Mouse (Mus musculus) hindbrain, embryonic 12.5 days (tissue): ENCODE results near the gene Abi3bp. TPM values are rescaled to one million over a fixed set of nuclear protein-coding genes. Genes with fewer than 3 reads are reported as not detected.

ENCODE experiments used
- ATAC-seq: fragments of 200-750 bp; cut with Nextera tagmentation; 2 replicates; pipeline ENCODE4 v1.8.0; 2017; ENCODE audit warnings: moderate TSS enrichment; ENCODE audit not compliant: low FRiP score
- H3K27ac ChIP-seq: fragments of 300-500 bp; sonication (generic); 2 replicates; pipeline ENCODE4 v1.5.1; 2016; ENCODE audit warnings: mild to moderate bottlenecking
- H3K27me3 ChIP-seq: fragments of 300-500 bp; sonication (generic); 2 replicates; pipeline ENCODE4 v1.6.1; 2016; ENCODE audit warnings: mild to moderate bottlenecking
- H3K36me3 ChIP-seq: fragments of 300-500 bp; sonication (generic); 2 replicates; pipeline ENCODE4 v1.6.1; 2016; ENCODE audit warnings: mild to moderate bottlenecking
- H3K4me1 ChIP-seq: fragments of 300-500 bp; sonication (generic); 2 replicates; pipeline ENCODE4 v1.6.1; 2016
- H3K4me2 ChIP-seq: fragments of 300-500 bp; sonication (generic); replicated peaks from 2 replicates; pipeline ENCODE4 v1.6.1; 2016; ENCODE audit warnings: mild to moderate bottlenecking
- H3K4me3 ChIP-seq: fragments of 300-500 bp; sonication (generic); 2 replicates; pipeline ENCODE4 v1.5.1; 2016; ENCODE audit warnings: mild to moderate bottlenecking
- H3K9ac ChIP-seq: fragments of 300-500 bp; sonication (generic); 2 replicates; pipeline ENCODE4 v1.6.1; 2016; ENCODE audit warnings: mild to moderate bottlenecking, moderate library complexity
- H3K9me3 ChIP-seq: fragments of 300-500 bp; sonication (generic); replicated peaks from 2 replicates; pipeline ENCODE4 v1.6.1; 2016; ENCODE audit warnings: mild to moderate bottlenecking
- WGBS: fragments of 180-500 bp; shearing (Covaris S2); methylation state at CpG from one replicate; pipeline ENCODE4 v1.1.7; 2016; 5-methylcytosine and 5-hydroxymethylcytosine counted together
- polyA plus RNA-seq: library from polyadenylated mRNA; unstranded; fragments of >200 nt; fragmentation: Nextera tagmentation; extraction: Ambion mirVana; gene quantifications from 2 replicates; pipeline ENCODE4 v1.2.1, GENCODE M21; 2016

Gene Abi3bp
- polyA plus RNA-seq, 1 experiment from 2014 or later: 1.2 TPM

DNA sequence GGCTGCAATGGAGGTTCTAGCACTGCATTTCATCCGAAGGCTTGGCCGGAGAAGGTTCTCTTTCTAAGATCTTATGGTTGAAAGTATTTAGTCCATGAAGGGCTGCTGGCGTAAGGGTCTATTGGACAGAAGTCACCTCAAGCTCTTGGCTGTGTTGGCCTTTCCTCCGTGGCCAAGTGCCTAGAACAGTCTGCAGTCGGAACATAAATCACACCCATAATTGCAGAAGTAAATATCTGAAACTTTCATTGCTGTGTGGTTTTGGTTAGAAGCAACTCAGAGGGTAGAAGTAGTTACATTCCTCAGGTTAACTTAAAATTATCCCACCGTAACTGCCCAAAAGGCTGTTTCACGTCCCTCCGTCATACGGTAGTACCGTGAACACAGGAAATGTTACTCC lies 5.8 kb downstream of the Abi3bp start:
- H3K27me3 ChIP-seq: no peaks in the 10 kb centered on the region
- no peak overlapping the region for H3K4me3 ChIP-seq
- H3K9me3 ChIP-seq: no peaks in the 10 kb centered on the region
- ATAC-seq: no peak
- H3K27ac ChIP-seq: no peak overlapping the region
- no peaks in the 10 kb centered on the region for H3K4me1 ChIP-seq
- H3K4me2 ChIP-seq: no peak overlapping the region
- H3K9ac ChIP-seq: no peak overlapping the region
- no peaks in the 10 kb centered on the region for H3K36me3 ChIP-seq
- 94% methylated on average over 10 of the region's 10 CpGs for WGBS

DNA sequence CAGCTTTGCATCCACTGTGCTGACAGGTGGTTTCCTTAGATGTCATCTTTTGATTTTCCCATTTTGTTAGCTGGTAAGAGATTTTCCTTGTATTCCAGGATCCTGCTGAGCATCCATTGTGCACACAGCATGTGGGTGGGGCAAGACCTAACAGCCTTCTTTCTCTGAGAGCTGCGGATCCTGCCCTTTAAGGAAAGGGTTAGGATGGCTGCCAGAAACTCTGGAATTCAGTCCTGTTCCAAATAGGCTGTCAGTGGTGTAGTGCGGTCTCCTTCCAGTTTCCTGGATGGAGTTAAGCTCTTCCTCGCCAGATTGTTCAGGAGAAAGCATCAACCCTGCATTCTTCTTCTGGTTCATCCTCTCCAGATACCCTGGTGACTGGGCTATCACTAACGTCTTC lies 8.8 kb downstream of the Abi3bp start:
- H3K36me3 ChIP-seq: no peaks in the 10 kb centered on the region
- H3K9ac ChIP-seq: no peak overlapping the region
- no peaks in the 10 kb centered on the region for H3K9me3 ChIP-seq
- WGBS: 32% methylated on average over 4 of the region's 4 CpGs
- no peaks in the 10 kb centered on the region for H3K27me3 ChIP-seq
- no peak for ATAC-seq
- no peaks in the 10 kb centered on the region for H3K4me1 ChIP-seq
- H3K4me2 ChIP-seq: no peak overlapping the region
- no peak overlapping the region for H3K4me3 ChIP-seq
- H3K27ac ChIP-seq: no peak overlapping the region

DNA sequence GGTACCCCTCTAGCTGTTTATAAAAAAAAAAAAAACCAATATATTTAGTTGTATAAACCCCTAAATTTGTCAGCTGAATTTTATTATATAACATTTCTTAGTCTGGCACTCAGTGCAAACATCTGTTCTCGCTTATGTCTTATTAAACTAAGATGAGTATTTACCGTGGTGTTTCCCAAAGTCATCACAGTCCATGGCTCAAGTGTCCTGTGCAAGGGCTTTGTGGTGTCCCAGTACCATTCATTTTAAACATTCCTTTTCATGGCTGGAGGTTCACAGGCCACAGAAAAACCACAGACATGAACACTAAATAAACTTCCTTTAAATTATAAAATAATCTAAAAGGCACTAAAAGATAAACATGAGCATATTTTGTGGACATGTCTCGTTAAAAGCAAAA lies 13.2 kb downstream of the Abi3bp start:
- 78% methylated on average over 3 of the region's 3 CpGs for WGBS
- Histone ChIP-seq H3K27ac (no peak overlapping the region), H3K27me3 (no peaks in the 10 kb centered on the region), H3K4me1 (no peaks in the 10 kb centered on the region), H3K9me3 (no peaks in the 10 kb centered on the region), H3K4me3 (no peak overlapping the region), H3K9ac (no peak overlapping the region), H3K36me3 (no peaks in the 10 kb centered on the region), H3K4me2 (no peak overlapping the region)
- ATAC-seq: no peak

DNA sequence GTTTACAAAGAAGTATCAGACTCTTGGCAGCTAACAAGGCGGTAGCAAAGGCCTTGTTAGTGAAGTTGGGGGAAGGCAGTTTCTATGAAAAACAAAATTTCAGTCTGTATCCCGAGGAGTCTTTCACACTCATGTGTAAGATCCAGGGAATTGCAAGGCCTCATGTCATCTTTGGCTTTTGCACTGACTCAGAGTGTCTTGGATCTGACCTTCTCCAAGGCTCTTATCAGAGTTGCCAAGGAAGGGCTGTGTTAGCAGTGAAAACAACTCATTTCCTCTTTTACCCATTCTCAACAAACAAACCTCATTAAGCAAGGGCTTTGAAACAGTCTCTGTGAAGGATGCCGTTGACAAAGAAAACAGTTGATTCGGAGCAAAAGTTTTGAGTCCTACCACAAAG lies 17.6 kb downstream of the Abi3bp start:
- H3K9ac ChIP-seq: no peak overlapping the region
- 74% methylated on average over 4 of the region's 4 CpGs for WGBS

DNA sequence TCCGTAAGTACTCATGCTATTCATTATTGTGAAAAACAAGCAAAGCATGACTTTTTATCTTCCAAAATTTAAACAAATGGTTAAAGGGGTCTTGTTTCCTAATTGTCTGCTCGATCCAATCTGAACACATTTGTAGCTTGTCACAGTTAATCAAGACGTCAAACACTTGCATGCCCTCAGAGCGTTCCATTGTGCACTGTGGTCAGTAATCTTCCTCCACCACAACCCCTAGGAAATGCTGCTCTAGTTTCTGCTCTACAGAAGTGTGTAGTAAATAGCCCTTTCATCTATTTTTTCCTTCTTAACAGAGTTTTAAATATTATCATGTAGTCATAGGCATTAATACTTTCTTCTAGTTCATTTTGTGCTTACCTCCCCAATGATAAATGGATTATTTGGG lies 19.1 kb downstream of the Abi3bp start:
- no peaks in the 10 kb centered on the region for H3K36me3 ChIP-seq
- no peak overlapping the region for H3K4me2 ChIP-seq
- no peak overlapping the region for H3K27ac ChIP-seq
- no peak for ATAC-seq
- H3K27me3 ChIP-seq: no peaks in the 10 kb centered on the region
- H3K4me1 ChIP-seq: no peaks in the 10 kb centered on the region
- 59% methylated on average over 4 of the region's 4 CpGs for WGBS
- no peak overlapping the region for H3K4me3 ChIP-seq
- no peak overlapping the region for H3K9ac ChIP-seq
- H3K9me3 ChIP-seq: no peaks in the 10 kb centered on the region

More for the DNA sequence above, 17.6 kb downstream of the Abi3bp start:
- ATAC-seq: no peak
- H3K9me3 ChIP-seq: no peaks in the 10 kb centered on the region
- no peaks in the 10 kb centered on the region for H3K4me1 ChIP-seq
- no peak overlapping the region for H3K4me2 ChIP-seq
- H3K27ac ChIP-seq: no peak overlapping the region
- no peaks in the 10 kb centered on the region for H3K36me3 ChIP-seq
- no peak overlapping the region for H3K4me3 ChIP-seq
- H3K27me3 ChIP-seq: no peaks in the 10 kb centered on the region

DNA sequence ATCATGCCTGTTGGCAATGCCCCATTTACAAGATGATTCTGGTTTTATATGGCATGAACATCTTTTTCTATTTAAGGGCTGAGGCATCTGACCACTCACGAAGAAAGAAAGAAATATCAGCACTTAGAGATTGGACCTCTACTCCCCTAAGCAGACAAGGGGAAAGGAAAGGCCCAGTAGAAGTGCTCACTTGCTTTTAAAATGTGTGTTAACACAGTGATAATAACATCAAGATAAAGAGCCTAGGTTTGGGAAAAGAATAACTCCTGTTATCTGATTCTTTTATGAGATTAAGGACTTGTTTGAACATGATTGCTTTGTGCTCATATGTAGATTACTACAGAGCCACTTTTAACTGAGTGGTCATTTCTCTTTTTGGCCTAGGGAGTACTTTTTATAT lies 21.0 kb downstream of the Abi3bp start:
- Histone ChIP-seq H3K27ac (no peak overlapping the region), H3K4me3 (no peak overlapping the region), H3K9ac (no peak overlapping the region), H3K4me1 (no peaks in the 10 kb centered on the region), H3K27me3 (no peaks in the 10 kb centered on the region), H3K36me3 (no peaks in the 10 kb centered on the region), H3K4me2 (no peak overlapping the region), H3K9me3 (no peaks in the 10 kb centered on the region)
- 54% methylated on average over 1 of the region's 1 CpGs for WGBS
- no peak for ATAC-seq

DNA sequence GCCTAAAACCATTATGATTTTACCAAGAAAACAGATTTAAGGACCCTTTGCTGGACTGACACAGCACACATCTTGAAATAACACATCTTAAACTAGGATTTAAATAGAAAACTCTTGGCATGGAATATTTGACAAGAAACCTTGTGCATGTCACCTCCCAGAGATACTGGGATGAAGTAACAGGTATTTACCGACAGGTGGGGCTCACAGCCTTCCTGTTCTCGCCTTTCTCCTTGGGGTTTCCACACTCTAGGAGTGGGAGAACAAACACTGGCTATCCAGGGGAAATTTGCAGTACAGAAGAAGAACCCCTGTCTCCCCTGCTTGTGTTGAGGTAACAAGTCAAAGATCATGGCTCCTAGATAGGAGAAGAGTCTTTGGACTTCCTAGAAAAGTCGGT lies 22.8 kb downstream of the Abi3bp start:
- Histone ChIP-seq H3K4me1 (no peaks in the 10 kb centered on the region), H3K9ac (no peak overlapping the region), H3K36me3 (no peaks in the 10 kb centered on the region), H3K27ac (no peak overlapping the region), H3K4me2 (no peak overlapping the region), H3K9me3 (no peaks in the 10 kb centered on the region), H3K27me3 (no peaks in the 10 kb centered on the region), H3K4me3 (no peak overlapping the region)
- no peak for ATAC-seq
- WGBS: 49% methylated on average over 3 of the region's 3 CpGs

DNA sequence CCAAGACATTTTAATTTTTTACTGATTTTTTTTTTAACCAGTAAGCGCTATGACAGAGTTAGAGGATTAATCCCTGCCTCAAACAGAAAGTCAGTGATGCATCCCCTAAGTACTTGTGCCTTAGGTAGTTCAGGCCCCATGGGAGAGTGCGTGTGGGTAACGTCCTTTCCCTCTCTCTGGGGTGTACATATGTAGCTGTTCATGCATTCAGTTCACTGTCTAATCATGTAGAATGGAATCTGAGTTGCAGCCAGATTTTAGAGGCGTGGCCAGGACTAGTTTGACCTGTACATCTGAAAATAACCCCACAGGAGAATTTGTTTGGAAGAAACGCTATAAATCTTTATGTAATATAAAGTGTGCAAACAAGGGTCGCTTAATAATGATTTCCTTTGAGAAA lies 23.4 kb downstream of the Abi3bp start:
- no peak overlapping the region for H3K4me2 ChIP-seq
- no peak overlapping the region for H3K9ac ChIP-seq
- no peak for ATAC-seq
- no peaks in the 10 kb centered on the region for H3K4me1 ChIP-seq
- H3K27ac ChIP-seq: no peak overlapping the region
- 79% methylated on average over 6 of the region's 6 CpGs for WGBS
- no peaks in the 10 kb centered on the region for H3K9me3 ChIP-seq
- no peaks in the 10 kb centered on the region for H3K36me3 ChIP-seq
- H3K27me3 ChIP-seq: no peaks in the 10 kb centered on the region
- no peak overlapping the region for H3K4me3 ChIP-seq

DNA sequence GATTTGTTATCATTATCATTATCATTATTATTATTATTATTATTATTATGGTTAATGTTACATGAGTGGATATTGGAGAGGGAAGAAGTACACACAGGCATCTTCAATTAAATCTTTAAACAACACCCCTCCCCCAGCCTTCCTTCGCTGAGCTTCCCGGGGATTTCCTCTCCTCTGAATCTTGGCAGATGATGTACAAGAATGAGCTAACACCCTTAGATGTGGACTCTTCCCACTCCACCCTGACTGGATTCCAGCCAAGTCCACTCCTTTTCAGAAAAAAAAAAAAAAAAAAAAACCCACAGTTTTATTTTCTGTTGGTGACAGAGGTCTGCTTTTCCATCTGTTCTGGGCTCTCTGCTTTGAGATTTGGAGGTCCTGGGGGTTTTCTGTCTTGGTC lies 23.8 kb downstream of the Abi3bp start:
- Histone ChIP-seq H3K9ac (no peak overlapping the region), H3K9me3 (no peaks in the 10 kb centered on the region), H3K27me3 (no peaks in the 10 kb centered on the region), H3K4me1 (no peaks in the 10 kb centered on the region), H3K4me3 (no peak overlapping the region), H3K27ac (no peak overlapping the region), H3K36me3 (no peaks in the 10 kb centered on the region), H3K4me2 (no peak overlapping the region)
- WGBS: 63% methylated on average over 2 of the region's 2 CpGs
- no peak for ATAC-seq

DNA sequence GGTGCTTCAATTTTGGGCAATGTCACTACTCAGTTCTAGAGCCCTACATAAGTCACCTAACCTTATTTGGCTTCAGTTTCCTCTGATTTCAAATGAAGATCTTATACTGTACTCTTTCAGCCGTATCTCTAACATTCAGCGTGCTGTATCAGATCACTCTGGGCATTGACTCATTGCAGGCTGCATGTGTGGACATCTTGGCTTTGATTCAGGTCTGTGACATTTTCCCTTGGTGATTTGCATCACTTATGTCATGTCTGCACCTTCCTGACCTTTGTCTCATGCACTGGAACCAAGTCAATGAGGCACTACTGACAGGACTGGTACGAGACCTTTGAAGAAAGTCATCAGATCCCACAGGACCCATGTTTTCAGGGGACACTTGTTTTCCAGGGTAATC lies 24.5 kb downstream of the Abi3bp start:
- Histone ChIP-seq H3K27ac (no peak overlapping the region), H3K27me3 (no peaks in the 10 kb centered on the region), H3K4me1 (no peaks in the 10 kb centered on the region), H3K9ac (no peak overlapping the region), H3K4me2 (no peak overlapping the region), H3K4me3 (no peak overlapping the region), H3K36me3 (no peaks in the 10 kb centered on the region), H3K9me3 (no peaks in the 10 kb centered on the region)
- 91% methylated on average over 3 of the region's 3 CpGs for WGBS
- ATAC-seq: no peak

DNA sequence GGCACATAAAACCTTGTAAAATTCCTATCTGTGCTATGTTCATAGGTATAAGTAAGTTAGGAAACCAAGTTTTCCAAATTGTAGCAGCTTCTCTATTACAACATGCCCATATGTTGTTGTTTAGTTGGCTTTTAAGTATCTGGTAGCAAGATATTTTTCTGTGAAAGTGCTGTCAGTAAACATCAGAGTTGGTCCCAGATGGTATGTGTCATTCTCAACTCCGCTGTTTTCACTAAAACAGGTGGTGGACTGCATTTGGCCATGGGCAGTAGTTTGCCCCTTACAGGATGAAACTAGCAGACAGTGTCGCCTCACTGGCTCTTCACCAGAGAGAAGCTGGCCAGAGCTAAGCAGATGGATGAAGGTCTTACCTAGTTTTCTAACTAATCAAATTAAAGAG lies 26.3 kb downstream of the Abi3bp start:
- H3K36me3 ChIP-seq: no peaks in the 10 kb centered on the region
- H3K9me3 ChIP-seq: no peaks in the 10 kb centered on the region
- no peaks in the 10 kb centered on the region for H3K27me3 ChIP-seq
- no peak overlapping the region for H3K4me3 ChIP-seq
- H3K9ac ChIP-seq: no peak overlapping the region
- H3K27ac ChIP-seq: no peak overlapping the region
- no peak overlapping the region for H3K4me2 ChIP-seq
- H3K4me1 ChIP-seq: no peaks in the 10 kb centered on the region
- 91% methylated on average over 2 of the region's 2 CpGs for WGBS
- ATAC-seq: no peak

DNA sequence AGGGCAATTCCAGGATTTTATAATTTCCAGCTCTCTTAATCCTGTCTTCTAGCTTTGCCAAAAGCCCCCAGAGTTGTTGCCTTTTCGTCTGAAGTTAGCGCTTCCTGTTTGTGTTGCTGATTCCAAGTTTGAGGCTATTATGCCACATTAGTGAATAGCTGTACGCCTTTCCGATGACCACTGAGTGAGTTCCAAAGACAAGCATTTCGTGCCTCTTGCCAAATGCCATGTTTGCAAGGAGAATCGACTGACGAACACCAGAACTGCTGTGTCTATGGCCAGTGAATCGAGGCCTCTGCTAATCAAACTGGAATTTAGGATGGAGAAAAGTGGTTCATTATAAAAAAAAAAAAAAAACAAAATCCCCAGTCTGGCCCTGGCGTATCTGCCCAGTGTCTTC lies 40.3 kb downstream of the Abi3bp start:
- Histone ChIP-seq H3K27ac (no peak overlapping the region), H3K4me1 (no peaks in the 10 kb centered on the region), H3K27me3 (no peaks in the 10 kb centered on the region), H3K4me2 (no peak overlapping the region), H3K9ac (no peak overlapping the region), H3K9me3 (no peaks in the 10 kb centered on the region), H3K4me3 (no peak overlapping the region), H3K36me3 (no peaks in the 10 kb centered on the region)
- WGBS: 92% methylated on average over 9 of the region's 9 CpGs
- ATAC-seq: no peak

DNA sequence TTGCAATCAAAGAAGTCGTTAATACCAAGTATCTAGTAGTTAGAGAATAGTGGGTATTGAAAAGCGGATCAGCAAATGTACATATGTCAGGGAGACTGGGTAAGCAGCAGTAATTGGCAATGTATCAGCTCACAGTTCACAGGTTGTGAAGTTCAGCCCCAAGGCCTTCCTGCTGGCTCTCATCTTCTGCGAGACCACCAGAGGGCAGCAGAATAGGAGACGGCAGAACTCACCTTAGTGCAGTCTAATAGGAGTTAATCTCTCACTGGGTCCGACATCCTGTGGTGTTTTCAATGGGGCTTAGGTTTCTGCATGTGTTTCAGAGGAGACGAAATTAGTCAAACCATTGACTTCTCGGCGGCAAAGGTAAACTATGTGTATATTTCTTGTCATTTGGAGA lies 46.7 kb downstream of the Abi3bp start:
- Histone ChIP-seq H3K27ac (no peak overlapping the region), H3K4me3 (no peak overlapping the region), H3K36me3 (no peaks in the 10 kb centered on the region), H3K4me2 (no peak overlapping the region), H3K9ac (no peak overlapping the region), H3K4me1 (no peaks in the 10 kb centered on the region), H3K9me3 (no peaks in the 10 kb centered on the region), H3K27me3 (no peaks in the 10 kb centered on the region)
- WGBS: 41% methylated on average over 8 of the region's 8 CpGs
- no peak for ATAC-seq

DNA sequence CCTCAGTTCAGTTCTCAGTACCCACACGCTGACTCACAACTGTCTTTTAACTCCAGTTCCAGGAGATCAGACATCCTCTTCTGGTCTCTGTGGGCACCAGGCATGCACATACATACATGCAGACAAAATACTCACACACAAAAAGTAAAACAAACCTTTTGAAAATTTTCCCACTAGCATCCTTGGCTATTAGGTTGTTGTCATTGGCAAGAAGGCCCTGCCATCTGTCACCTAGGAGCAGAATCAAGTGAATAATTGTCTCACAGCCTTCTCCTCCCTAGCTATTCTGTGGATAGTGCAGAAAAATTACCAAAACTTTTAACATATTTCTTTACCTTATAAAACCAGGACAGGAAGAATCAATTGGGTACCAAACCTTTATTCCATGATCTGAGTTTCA lies 48.8 kb downstream of the Abi3bp start:
- ATAC-seq: no peak
- H3K27me3 ChIP-seq: no peaks in the 10 kb centered on the region
- H3K9me3 ChIP-seq: no peaks in the 10 kb centered on the region
- H3K4me1 ChIP-seq: no peaks in the 10 kb centered on the region
- 88% methylated on average over 1 of the region's 1 CpGs for WGBS
- H3K4me2 ChIP-seq: no peak overlapping the region
- H3K36me3 ChIP-seq: no peaks in the 10 kb centered on the region
- no peak overlapping the region for H3K4me3 ChIP-seq
- no peak overlapping the region for H3K9ac ChIP-seq
- no peak overlapping the region for H3K27ac ChIP-seq
